ENCODE assay signal across 17 mouse cellular contexts in genomic region chr3:101167026-101167425, GRCm38 (mm10).
"Had no signal": no experiment of that assay in that cellular context is flagged by ENCODE, and none has a peak within 500 bp of the region (broad histone marks: within the 10 kb centered on the region; RNA-seq: fewer than 3 reads in every experiment).

No protein-coding gene starts in this region.

- H3K27ac ChIP-seq: lung, embryonic 15.5 days; macrophage; midbrain, embryonic 13.5 days; midbrain, embryonic 15.5 days; neural tube, embryonic 13.5 days had no signal

- H3K4me2 ChIP-seq: lung, embryonic 15.5 days; midbrain, embryonic 11.5 days; midbrain, embryonic 13.5 days; midbrain, embryonic 15.5 days; neural tube, embryonic 13.5 days had no signal

- ATAC-seq: liver, postnatal 0 days; lung, postnatal 0 days; midbrain, embryonic 13.5 days; midbrain, embryonic 15.5 days had no signal

- H3K4me3 ChIP-seq: lung, embryonic 15.5 days; megakaryocyte, embryonic 14.5 days; midbrain, embryonic 13.5 days; midbrain, embryonic 15.5 days; myocyte; neural tube, embryonic 13.5 days had no signal

- H3K9me3 ChIP-seq: lung, embryonic 15.5 days; megakaryocyte, embryonic 14.5 days; midbrain, embryonic 13.5 days; midbrain, embryonic 15.5 days; neural tube, embryonic 13.5 days had no signal

- H3K9ac ChIP-seq: liver, postnatal 0 days; lung, embryonic 15.5 days; midbrain, embryonic 13.5 days; midbrain, embryonic 15.5 days; neural tube, embryonic 13.5 days had no signal

- DNase-seq: liver, postnatal 0 days; lung, adult 2 months; lung, postnatal 14 days; lung, postnatal 36 days; right cerebral cortex, postnatal 14 days; thymus, adult 18-20 months; thymus, postnatal 14 days; thymus, postnatal 36 days had no signal

- H3K27me3 ChIP-seq: lung, embryonic 15.5 days; midbrain, embryonic 13.5 days; midbrain, embryonic 15.5 days; neural tube, embryonic 13.5 days had no signal

- H3K4me1 ChIP-seq: megakaryocyte, embryonic 14.5 days had no signal

- H3K36me3 ChIP-seq: lung, embryonic 15.5 days; midbrain, embryonic 13.5 days; midbrain, embryonic 15.5 days; neural tube, embryonic 13.5 days had no signal
